Mouse (Mus musculus) granulocyte monocyte progenitor cell, adult 5-6 weeks (primary cell): Measurements from ENCODE around the gene Ldb3. TPM values are rescaled to one million over a fixed set of nuclear protein-coding genes. Genes with fewer than 3 reads are reported as not detected.

Experiments used
- ATAC-seq: replicated peaks from 2 replicates; pipeline ENCODE4 v1.8.0; 2016; ENCODE audit warnings: mild to moderate bottlenecking, moderate TSS enrichment, inconsistent platforms; ENCODE audit not compliant: poor library complexity, severe bottlenecking
- total RNA-seq, 2 experiments: library from RNA; stranded (forward) in 1 of 2; stranded (reverse) in 1 of 2; fragments of 200-712, 200-1000 nt in 1 of 2; fragments of >200 nt in 1 of 2; fragmentation: Nextera tagmentation in 1 of 2; gene quantifications; 2 replicates each; pipeline ENCODE4 v1.2.3; 2014 to 2017

The Ldb3 gene
- total RNA-seq, 2 experiments from 2014 or later: not detected

- ATAC-seq: no peak
Measured at GRCm38 (mm10) chr14:34515860-34516259, 72.6 kb downstream of the Ldb3 start.

DNA sequence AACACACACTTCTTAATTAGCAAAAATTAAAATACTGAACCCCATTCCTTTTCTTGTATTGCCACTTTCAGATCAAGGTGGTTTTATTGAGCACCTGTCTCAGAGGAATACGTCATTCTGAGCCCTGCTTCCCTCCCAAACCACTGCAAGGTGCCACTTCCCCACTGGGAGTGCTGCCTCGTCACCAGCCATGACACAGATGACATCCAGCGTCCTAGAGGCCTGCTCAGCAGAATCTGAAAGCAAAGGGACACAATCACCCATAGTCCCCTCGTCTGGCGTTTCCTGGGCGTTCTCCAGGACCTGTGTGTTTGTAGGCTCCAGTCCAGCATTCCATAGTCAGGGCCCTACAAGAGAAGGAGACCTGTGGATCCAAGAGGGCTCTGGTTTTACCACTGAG, 74.4 kb downstream of the Ldb3 start:
- peak; percentile 52 for ATAC-seq

DNA sequence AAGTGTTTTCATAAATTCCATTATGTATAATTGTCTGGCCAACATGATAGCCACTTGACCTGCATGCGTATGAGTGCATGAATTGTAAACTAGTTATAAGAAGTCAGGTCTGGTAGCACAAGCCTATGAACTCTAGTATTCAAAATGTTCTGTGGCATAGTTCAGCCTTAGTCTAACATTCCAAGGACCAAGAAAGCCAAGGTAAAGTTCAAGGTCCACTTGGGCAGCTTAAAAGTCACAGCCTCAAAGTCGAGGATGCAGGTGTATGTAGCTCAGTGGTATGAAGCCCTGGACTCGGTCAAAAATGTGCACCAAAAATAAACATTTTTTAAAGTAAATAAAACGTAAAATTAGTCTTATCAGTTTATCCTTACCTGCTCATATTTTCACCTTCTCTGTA, 75.9 kb downstream of the Ldb3 start:
- no peak for ATAC-seq

GRCm38 (mm10) chr14:34511901-34512300, 76.6 kb downstream of the Ldb3 start:
- ATAC-seq: 0 out of 2 replicates have a peak, but pooled peaks have one; percentile 25

DNA sequence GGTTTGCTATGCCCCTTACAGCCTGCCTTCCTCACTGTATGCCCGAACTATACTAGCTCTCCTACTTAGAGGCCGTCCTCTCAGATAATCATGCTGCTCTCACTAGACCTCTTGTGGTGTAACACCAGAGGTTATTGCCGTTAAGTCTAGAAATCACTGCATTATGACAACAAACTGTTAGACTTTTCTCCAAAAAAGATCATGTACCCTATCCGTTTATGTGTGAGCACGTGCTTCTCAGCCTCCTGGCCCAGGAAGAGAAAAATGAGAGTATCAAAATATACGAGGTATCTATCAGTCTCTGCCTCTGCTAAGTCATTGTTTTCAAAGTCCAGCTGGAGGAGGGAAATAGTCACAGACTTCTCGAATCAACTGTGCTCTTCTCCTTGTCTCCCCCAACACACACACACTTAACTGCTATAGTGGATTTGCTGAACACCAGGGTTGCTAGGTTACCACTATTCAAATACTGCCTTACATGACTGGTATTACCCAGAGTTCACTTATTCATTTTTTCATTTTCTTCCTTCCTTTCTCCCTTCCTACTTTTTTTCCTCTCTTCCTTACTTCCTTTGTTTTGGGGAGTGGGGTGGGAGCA, 79.5 kb downstream of the Ldb3 start:
- ATAC-seq: no peak

DNA sequence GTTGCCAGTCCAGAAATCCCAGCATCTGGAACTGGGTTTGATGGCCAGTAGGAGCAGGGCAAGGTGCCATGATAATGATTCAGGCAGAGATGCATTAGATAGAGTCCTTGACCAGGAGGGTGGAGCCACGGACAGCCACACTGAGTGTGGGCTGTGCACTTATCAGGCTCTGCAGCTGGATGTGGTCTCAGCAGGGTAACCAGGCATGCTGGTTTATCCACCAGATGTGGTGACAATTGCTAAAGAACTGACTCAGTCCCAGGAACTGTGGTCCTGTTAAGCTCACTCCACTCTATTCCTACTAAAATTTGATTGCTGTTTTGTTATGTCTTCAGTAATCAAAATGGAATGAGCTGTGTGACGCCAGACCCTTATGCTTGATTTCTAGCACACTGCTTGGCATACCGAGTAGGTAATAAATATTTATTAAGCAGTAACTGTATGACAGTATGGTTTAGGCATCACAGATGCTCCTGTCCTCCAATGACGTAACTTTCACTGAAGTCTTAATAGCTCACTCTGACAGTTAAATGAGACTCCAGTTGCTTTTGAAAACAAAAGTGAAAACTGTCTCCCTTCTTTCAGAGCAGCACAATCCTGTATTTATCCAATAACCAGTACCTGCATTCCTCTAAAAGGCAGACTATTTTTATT, 80.2 kb downstream of the Ldb3 start:
- peak; percentile 51 for ATAC-seq

DNA sequence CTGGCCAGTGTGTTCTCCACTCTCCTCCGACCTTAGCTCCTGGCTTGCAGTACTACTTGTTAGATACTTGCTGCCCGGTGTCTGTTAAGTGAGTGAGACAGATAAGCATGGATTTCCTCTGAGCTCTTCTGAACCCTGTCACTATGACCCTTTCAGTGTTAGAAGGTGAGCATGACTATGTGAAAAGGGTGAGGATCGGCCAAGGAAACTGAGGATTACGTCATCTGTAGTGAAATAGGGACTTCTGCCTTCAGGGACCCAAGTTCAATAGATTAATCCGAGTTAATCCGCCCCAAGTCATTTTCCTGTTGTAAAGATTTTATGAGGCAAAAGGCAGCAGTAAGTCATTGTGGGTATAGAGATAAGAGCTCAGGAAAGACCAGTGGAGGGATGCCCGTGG, 83.2 kb downstream of the Ldb3 start:
- ATAC-seq: no peak

- no peak for ATAC-seq
Measured at GRCm38 (mm10) chr14:34504377-34504776, 84.1 kb downstream of the Ldb3 start.

GRCm38 (mm10) chr14:34503759-34504158, 84.7 kb downstream of the Ldb3 start:
- ATAC-seq: no peak

GRCm38 (mm10) chr14:34503325-34503647, 85.2 kb downstream of the Ldb3 start, which contains the start of gene Bmpr1a:
Gene Bmpr1a, minus strand, starts transcription at chr14:34503341.
- ATAC-seq: no peak

DNA sequence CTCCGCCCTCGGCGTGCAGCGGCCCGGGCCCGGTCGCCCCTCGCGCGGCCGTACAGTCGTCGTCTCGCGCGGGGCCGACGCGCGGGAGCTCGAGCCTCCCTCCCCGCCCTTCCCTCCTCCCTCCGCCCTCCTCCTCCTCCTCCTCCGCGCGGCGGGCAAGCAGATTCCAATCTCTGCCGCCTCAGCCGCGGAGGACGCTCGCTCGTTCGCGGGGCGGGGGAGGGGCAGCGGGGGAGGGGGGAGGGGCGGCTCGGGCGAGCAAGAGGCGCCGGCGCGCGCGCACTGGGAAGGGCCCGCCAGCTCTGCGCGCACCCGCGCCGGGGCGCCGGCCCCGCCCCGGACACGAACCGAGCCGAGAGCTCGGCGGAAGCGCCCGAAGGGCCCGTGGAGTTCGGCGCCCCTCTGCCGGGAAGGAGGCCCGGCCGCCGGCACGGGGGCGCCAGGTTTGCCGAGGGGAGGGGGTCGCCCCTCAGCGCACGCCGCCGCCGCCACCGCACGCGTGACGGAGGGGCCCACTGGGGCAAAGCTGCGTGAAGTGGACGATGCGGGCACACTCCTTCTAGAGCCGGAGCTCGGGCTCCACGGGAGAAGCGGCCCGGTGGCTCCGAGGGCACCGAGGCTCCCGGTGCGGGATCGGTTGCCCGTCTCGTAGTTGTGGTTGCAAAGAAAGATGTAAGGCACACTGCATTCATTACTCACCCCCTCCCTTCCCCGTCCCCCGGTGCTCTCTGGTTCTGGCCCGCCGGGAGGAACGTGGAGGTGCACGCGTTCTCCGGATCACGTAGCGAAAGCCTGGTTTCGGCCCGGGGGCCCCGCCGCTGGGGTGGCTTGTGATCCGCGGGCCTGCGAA, 85.8 kb downstream of the Ldb3 start:
- peak; percentile 64 for ATAC-seq

DNA sequence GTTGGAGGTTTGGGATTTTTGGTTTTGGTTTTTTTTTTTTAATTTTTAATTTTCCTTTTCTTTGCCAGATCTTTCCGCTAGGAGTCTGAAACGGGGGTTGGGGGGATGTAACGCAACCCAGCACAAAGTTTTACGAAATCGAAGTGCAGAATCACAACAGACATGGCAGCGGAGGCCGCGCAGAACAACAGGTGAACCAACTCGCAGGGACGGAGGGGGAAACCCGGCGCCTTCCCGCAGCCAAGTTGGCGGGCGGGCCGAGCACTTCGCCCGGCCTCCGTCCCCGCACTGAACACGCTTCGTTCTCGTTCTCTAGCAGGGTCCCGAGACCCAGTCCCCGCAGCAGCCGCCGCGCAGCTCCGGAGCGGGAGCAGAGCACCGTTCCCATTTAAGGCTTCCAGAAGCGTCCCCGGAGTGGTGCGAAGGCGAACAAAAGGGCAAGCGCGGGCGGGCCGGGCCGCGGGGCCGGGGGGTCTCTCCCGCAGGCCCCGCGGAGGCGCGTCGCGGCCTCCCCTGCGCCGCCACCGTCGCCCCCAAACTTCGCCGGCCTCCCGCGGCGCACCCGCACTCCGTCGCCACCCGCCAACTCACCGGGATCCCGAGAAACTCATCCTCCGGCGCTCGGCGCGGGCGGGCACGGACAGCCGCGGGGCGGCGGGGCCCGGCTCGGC, 86.5 kb downstream of the Ldb3 start:
- ATAC-seq: peak; percentile 21

- ATAC-seq: no peak
Measured at GRCm38 (mm10) chr14:34501447-34501803, 87.1 kb downstream of the Ldb3 start.

DNA sequence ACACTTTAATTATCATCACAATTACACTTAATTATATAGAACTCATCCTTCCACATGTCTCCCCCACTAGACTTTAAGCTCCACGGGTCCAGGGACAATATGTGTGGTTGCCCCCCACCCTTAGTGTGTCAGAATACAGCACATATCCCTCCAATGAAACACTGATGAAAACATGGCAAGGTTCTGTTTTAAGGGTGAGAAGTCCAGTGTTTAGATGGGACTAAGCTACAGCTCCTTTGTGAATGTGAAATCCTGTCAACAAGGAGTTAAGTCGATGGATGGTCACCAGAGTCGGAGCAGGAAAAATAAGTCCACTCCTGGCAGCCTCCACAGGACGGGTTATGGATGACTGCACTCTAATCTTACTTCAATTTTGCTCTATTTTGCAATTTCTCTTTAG, 88.2 kb downstream of the Ldb3 start:
- ATAC-seq: no peak

- ATAC-seq: no peak
Measured at GRCm38 (mm10) chr14:34499664-34500063, 88.8 kb downstream of the Ldb3 start.

GRCm38 (mm10) chr14:34497346-34497745, 91.1 kb downstream of the Ldb3 start:
- ATAC-seq: no peak

DNA sequence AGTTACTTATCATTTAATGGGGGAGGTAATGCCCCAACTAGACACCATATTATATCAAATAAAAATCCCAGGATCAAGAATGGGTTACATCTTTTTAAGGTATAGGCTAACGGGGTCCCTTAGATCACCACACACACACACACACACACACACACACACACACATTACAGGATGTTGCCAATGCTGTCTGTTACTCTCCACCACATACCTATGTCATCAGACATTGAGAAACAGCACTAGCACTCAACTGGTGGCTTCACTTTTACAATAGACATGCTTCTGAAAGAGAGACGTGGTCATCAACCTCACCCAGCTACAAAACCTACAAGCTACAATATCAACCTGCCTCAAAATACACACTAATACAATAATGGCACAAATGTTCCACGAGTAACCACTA, 94.8 kb downstream of the Ldb3 start:
- peak; percentile 76 for ATAC-seq

- ATAC-seq: no peak
Measured at GRCm38 (mm10) chr14:34492688-34493087, 95.8 kb downstream of the Ldb3 start.

- no peak for ATAC-seq
Measured at GRCm38 (mm10) chr14:34490965-34491364, 97.5 kb downstream of the Ldb3 start.

DNA sequence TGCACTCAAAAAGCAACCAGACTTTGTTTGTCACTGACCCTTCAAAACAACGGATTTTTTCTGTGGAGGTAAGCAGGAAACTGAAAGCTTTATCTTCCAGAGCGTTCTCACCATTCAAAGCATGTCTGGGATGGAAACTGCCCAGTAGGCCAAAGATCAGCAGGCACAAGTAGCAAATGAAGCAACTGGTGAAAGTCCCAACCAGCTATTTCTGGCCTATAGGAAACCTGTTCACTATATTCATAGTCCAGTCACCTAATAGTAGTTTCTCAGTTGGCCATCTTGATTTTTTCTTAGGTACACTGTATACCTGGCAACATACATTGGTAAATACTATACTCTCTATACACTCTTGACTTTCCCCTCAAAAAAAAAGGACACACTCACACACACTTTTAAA, 98.6 kb downstream of the Ldb3 start:
- ATAC-seq: no peak

DNA sequence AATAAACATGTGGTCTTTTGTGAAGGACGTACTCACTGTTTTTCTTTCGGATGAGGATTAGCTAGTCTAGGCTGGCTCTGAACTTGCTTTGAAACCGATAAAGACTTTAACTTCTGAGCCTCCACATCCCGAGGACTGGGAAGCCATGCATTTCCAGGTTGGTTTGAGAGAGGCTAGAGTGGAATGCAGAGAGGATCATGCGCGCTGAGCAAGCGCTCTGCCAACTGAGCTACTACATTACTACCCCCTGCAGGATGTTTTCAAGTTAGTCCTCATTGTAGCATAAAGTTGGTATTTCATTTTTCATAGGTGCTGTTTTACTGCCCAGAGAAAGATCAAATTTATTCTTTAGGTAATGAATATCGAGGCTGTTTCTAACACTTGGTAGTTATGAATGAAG, 102.3 kb downstream of the Ldb3 start:
- no peak for ATAC-seq
